Mouse (Mus musculus): ENCODE data around the gene Ip6k2.

The Ip6k2 gene

DNA sequence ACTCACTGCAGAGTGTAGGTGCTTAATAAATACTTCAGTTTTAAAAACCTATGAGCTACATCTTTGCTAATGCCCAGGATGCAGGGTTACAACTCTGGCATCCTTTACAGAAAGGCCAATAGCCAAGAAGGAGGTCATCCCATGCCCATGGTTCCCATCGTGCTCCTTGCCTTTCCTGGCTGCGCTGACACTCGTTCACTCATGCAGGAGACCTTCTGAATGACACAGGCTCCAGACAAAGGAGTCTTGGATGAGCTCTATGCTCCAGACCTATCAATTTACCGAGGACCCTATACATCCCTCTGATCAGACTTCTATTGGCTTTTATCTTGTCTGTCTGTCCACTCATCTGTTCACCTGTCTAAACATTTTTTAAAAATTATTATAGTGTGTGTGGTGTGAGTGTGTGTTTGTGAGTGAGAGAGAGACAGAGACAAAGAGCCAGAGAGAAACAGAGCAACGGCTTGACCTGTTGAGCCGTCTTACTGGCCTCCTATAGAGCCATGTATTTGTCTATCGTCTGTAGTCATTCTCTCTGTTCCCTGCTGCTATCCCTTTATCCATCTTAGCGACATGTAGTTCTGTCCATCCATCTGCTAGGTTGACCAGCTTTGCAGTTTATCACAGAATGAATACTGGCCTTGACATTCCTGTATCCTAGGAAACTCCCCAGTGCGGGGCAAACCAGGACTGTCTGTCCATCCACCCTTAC lies 604 bp upstream of the Ip6k2 start:
- no peak for DNase-seq (ENCODE audit: low spot score in 2 of 2)

DNA sequence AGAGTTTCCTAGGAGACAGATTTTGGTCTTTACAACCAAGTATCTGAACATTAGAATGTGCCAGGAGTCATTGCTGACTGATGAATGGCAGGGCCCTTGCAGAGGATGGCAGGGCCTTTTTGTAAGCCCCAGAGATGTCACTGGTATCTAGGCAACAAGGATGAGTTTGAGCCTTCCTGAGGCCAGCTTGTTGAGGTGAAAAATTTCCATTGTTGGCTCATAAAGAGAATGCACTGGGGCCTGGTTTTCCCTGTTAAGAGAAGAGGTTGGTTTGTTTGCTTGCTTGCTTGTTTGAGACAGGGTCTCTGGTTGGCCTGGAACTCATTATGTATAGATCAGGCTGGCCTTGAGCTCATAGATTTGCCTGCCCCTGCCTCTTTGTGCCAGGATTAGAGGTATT lies 1.8 kb downstream of the Ip6k2 start:
- DNase-seq (ENCODE audit: low spot score in 2 of 2) = no peak

DNA sequence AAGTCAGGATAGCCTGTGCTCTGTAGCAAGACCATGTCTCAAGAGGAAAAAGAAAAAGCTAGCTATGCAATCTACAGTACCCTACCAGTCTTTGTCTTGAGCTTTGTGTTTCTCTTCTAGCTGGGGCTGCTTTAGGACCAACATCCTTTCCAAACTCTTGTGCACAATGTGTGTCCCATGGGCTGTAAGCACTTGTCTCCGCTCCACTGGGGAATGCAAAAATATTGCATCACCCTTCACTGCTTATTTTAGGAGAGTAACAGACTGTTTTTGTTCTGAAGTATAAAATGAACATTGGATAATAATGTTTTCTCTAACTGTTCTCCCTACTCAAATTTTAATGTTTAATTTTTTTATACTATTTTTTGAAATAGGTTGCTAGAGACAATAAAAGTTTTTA lies 2.9 kb downstream of the Ip6k2 start:
- no peak for DNase-seq (ENCODE audit: low spot score in 2 of 2)

DNA sequence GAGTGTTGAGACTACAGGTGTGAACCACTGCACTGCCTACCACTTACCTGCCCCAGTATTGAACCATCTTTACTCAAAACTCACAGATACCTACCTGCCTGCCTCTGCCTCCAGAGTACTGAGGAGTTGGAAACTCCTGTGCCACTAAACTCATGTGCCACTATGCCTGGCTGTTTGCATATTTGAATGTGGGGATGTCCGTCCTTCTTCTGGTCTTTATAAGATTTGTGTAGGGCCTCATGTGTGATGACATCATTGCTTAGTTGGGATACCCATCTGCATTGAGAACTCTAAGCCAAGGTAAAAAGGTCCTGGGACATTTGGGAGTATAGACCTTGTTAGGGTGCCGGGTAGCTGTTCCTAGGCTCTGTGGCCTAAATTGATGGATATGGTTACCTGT lies 3.5 kb downstream of the Ip6k2 start:
- no peak for DNase-seq (ENCODE audit: low spot score in 2 of 2)

DNA sequence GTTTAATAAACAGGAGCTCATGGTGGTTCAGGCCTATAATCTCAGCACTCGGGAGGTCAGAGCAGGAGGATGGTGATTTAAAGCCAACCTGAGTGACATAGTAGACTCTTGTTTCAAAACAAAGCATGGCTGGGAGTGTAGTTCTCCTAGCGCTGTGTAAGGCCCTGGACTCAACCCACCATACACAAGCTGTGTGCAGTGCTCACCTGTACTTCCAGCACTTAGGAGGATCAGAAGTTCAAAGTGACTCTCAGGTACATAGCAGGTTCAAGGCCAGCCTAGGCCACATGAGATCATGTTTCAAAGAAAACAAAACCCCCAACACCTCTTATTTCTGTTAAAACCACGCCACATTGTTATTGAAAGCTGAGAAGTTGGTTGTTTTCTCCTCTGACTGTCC lies 5.1 kb downstream of the Ip6k2 start:
- no peak for DNase-seq (ENCODE audit: low spot score in 2 of 2)

DNA sequence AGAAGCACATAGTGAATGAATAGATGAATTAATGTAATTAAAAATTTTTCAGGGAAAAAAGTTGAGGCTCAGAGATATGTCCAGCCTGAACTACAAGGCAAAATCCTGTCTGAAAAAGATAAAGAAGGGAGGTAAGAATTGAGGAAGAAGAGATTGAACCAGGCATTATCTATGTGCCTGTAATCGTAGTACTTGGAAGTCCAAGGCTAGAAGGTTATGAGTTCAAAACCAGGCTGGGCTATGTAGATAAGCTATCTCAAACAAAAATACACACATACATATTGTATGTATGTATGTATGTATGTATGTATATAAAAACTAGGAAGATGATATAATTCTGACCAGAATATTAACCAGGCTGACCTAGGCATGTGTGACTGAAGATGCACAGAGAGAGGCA lies 8.7 kb downstream of the Ip6k2 start:
- no peak for DNase-seq (ENCODE audit: low spot score in 2 of 2)

DNA sequence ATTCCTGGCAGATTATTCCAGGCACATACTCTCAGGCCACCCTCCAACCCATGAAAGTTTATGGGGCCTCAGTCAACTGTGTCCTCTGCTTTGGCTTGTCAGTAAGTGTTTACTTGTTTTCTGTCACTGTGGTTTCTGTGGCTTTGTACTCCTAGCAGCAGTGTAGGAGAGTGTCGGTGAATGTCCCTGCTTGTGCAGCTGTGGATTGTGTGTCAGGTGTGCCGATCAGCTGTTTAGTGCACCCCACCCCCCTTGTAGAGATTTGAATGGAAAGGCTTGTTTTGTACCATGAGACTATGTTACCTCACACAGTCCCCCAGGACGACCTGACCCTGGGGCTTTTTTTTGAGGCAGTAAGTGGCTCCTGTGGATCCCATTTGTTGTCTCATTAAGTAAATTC lies 9.1 kb downstream of the Ip6k2 start:
- DNase-seq (ENCODE audit: low spot score in 2 of 2) = no peak

DNA sequence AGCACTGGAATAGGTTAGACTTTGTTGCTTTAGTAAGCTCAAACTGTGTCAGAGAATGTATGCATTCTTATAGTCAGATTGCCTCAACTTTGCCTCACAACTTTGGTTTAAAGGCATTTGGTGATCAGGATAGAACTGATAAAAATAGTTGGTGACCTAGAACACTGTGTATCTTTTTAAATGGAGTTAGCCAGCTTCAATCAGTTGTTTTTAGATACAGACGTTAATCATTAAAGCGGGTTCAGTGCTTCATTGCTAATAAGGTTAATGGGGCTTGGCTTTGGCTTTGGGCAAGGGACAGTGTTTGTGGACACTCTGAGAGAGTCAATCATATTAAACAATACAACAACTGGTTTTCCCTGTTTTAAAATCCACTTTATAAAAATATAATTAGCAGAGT lies 11.7 kb downstream of the Ip6k2 start:
- DNase-seq (ENCODE audit: low spot score in 2 of 2) = no peak

DNA sequence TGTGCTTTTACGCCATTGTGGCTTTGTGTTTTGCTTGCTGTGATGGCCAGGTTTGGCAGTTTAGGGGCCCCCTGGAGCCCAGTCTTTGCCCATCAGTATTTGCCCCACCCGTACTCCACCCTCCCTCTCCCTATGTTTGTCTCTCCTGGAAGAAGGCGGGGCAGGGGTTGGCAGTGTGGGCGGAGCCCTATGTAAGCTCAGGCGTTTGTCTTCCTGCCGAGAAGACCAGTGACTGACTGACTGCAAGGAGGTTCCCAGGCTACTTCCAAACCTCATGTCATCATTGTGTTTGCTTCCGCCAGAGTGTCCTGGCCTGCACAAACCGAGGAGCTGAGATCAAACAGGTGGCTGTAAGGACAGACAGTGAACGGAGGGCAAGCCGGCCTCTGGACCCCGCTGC lies 12.2 kb downstream of the Ip6k2 start:
- no peak for DNase-seq (ENCODE audit: low spot score in 2 of 2)

DNA sequence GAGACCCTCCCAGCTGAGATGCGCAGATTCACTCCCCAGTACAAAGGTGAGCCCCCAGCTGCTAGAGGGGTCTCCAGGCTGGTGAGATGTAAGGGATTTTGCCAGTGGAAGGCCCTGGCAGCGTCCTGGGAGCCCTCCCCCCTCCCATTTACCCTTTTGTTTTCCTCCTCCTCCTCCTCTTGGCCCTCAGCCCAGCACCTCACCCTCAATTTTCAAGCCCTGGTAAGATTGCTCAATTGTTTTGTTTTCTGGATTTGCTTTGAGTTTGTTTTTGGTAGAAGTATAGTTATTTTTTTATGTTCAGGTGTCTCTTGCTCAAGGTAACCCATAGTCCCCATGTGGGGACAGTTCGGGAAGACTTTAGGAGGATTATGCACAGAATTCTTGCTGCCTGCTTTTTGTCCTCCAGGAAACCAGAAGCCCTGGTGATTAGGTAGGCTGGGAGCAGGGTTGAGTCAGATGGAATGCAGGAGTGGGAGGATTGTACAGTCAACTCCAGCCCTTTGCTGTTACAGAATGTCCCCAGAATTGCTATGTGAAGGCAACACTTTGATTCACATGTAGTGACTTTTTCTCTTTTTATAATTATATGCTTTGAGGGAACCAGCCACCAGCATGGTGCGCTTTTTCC lies 12.9 kb downstream of the Ip6k2 start:
- DNase-seq (ENCODE audit: low spot score in 2 of 2) = peak in 1 of 2 experiments; percentile 49

DNA sequence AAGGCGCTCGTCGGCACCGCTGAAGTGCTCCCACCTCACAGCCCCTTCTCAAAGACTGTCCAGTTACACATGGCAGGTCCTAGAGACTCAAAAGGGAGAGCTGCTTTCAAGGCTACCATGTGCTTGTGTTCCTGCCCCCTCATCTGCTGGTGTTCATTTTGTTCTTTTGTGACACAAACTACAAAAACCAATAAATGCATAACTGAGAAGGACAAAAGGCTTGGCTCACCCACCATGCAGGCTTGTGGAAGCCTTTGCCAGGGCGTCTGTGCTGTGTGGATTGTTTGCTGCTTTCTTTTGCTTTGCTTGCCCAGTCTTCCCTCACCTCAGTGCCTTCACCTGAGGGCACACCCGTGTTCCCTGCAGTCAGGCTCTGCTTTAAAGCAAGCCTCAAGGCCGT lies 13.9 kb downstream of the Ip6k2 start:
- DNase-seq (ENCODE audit: low spot score in 2 of 2) = no peak

DNA sequence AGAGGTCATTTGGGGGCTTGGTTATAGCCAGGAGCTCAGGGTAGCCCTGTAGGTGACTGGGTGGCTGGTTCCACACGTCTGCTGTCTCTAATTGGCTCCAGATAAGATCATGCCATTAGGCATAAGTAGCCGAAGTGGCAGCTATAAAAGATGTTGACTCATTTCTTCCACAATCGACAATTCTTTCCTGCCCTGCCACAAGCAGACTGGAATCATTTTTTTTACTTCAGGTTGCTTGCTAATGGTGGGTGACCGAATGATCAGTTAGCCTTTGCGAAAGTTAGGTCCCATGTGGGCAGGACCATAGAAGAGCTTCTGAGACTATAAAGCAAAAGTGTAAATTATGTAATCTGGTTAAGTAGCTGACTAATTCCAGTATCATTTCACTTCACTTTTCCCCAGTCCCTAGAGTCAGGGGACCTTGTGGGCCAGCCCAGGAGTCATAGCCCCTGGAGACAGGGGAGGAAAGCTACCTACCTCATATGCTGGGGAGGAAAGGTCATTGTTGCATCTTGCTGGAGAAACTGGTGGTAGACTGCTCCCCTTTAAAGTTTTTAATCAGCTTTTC lies 15.0 kb downstream of the Ip6k2 start:
- DNase-seq (ENCODE audit: low spot score in 2 of 2) = no peak

DNA sequence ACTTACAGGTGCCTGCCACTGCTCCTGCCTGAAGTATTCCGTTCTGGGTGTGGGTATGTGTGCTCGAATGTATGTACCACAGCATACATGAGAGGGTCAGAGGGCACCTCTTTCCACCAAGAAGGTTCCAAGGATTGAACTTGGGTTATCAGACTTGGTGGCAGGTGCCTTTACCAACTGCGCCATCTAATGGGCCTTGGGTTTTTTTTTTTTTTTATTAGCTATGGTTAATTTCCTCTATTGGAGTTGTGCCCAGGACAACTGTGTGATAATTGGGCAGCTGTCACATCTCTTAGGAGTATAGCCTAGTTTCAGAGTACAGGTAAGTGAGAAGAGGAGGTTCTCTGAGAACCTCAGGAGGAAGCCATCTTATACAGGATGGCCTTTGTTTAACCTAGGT lies 16.0 kb downstream of the Ip6k2 start:
- no peak for DNase-seq (ENCODE audit: low spot score in 2 of 2)

DNA sequence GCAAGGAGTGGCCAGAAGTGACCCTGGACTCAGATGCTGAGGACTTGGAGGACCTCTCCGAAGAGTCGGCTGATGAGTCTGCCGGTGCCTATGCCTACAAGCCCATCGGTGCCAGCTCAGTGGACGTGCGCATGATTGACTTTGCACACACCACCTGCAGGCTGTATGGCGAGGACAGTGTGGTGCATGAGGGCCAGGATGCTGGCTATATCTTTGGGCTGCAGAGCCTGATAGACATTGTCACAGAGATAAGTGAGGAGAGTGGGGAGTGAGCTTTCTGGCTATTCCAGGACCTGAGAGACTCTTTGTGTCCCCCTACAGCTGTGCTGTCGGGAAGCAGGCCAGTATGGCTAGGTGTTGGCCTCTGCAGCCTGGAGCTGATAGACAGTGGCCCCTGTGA lies 22.2 kb downstream of the Ip6k2 start:
- no peak for DNase-seq (ENCODE audit: low spot score in 2 of 2)

DNA sequence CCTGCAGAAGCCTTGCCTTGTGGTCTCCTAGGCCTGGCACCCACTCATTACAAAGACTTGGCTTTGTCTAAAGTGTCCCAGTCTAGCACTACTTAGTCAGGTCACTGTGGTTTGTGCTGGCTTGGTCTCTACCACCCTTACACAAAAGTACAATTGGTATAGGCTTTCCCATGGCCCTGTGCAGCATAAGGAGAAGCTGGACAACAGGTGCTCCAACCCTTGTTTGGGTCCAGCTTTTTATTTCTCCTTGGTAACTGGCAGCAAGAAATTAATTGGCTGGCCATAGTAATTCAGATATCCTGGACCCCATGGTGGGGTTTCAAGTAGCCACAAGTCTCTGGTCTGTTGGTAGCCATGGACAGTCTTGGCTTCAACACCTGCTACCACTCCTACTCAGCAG lies 22.8 kb downstream of the Ip6k2 start:
- no peak for DNase-seq (ENCODE audit: low spot score in 2 of 2)

DNA sequence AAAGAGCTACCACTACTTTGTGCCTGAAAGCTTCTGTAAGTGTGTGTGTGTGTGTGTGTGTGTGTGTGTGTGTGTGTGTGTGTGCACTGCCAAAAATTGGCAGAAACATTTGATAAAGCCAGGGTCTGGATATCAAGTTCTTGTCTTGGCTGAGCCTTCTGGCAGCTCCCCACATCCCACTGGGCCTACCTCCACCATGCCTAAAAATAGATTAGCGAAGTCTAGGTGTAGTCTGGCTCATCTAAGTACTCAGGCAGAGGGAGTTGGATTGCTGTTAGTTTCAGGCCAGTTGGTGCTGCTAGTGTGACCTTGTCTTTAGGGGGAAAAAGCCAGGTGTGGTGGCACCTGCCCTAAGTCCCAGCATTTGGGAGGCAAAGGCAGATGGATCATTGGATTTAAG lies 23.2 kb downstream of the Ip6k2 start:
- DNase-seq (ENCODE audit: low spot score in 2 of 2) = no peak

DNA sequence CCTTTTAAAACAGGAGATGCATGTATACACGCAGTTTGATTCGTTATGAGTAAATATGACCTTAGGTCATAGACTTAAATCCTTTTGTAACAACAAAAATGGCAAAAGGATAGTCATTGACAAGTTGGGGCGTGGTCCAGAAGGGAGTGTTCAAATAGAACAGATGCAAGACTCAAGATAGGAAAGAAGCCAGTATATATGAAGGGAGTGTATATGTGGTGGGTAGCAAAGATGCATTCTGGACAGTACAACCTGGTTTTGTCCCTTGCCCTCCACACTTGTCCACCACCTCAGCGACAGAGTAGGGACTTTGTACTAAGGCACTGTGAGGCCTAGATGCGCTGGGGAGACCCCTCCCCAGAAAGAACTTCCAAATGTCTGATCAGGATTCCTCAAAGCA lies 24.1 kb downstream of the Ip6k2 start:
- no peak for DNase-seq (ENCODE audit: low spot score in 2 of 2)

DNA sequence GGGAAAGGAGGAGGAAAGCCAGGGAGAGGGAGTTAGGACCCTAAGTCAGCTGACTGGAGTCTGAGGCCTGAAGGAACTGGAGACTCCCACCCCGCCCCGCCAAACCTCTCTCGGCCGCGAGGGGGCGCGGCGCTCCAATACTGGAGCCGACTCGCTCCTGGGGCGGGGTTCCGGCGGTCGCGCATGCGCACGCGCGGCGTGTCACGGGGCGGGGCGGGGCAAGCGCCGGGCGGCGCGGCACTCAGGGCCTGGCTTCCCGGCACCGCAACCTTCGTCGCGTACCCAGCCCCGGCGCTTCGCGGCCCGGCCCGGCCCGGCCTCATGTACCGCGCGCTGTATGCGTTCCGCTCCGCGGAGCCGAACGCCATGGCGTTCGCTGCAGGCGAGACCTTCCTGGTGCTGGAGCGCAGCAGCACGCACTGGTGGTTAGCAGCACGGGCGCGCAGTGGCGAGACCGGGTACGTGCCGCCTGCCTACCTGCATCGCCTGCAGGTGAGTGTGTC lies 24.6 kb downstream of the Ip6k2 start, which contains the start of gene Nckipsd:
Gene Nckipsd (plus strand): TSS at position 206 of the 503 bp plus-strand sequence.
- peak; percentile 80 to 91 for DNase-seq (ENCODE audit: low spot score in 2 of 2)

DNA sequence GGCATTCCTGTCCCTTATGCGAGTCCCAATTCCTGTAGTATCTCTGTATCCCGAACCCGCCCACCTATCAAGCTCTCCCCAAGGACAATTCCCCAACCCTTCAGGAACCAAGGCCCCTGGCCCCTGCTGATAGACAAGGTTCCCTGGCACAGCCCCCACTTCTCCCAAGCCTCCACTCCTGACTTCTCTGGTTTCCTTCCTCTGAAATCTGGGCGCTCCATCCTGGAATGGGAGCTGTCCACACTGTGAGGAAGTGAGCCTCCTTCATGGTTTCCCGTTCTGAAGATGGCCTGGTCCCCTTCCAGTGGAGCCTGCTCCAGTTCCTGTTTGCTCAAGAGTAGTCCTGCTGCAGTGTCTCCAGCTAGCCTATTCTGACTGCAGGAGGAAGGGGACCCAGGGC lies 25.6 kb downstream of the Ip6k2 start:
- no peak for DNase-seq (ENCODE audit: low spot score in 2 of 2)

DNA sequence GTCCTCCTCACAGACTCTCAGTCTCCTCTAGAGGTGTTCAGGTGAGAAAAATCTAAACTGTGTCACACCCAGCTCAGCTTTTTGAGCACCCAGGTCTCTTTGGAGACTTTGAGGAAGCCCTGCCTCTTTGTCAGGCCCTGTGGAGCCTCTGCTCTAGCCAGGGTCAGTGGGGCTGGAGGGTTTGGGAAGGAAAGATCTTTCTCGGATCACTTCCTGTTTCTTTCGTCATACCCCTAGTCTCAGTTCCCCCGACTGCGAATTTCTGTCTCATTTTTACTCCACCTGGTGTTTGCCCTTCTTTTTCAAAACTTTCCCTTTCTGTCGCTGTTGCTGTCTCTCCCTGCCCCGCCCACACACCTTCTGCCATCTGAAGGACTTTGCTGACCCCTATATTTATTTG lies 26.1 kb downstream of the Ip6k2 start:
- DNase-seq (ENCODE audit: low spot score in 2 of 2) = no peak

DNA sequence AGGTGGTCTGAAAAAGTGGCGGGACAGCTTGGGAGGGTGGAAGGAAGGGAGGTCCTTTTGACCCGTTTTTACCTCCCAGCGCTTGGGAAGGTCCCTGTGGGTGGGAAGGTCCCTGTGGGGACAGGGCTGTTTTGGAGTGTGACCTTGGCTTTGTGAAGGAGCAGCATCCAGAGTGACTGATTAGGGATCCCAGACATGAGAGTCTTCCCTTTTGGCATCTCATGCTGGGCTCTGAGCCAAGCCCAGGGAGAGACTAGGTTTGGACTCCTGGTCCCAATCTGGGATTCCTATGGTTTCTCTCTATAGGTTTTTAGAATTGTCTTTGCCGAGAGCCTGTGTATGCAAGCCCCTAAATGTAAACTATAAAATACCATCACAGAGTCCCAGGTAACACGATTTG lies 26.9 kb downstream of the Ip6k2 start:
- DNase-seq (ENCODE audit: low spot score in 2 of 2) = no peak

DNA sequence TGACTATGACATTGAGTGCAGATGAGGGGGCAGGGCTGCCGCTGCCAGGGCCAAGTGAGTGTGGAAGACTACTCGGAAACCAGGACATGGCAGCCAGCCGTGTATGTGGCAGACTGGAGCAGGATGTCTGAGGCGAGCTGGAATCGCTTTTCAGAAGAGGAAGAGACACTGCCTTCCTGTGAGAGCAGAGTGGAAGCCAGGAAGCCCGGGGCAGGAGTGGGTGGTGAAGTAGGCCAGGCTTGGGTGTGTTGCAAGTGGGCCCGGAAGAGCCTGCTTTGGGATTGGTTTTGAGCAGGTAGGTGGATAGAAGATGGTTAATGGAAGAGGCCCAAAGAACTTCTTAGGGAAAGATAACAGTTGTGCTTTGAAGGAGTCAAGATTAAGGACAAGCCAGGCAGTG lies 32.0 kb downstream of the Ip6k2 start:
- no peak for DNase-seq (ENCODE audit: low spot score in 2 of 2)

DNA sequence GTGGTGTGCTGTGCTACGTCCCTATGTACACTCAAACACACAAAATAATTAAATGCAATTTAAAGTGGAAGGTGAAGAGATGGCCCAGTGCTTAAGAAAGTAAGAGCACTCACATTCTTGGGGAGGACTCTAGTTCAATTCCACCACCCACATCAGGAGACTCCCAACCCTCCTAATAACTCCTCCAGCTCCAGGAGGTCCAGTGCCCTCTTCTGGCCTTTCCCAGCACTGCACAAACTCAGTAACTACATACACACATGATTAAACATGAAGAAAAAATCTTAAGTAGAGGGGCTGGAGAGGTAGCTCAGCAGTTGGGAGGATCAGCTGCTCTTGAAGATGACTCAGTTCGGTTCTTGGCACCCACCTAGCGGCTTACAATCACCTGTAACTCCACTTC lies 35.9 kb downstream of the Ip6k2 start:
- DNase-seq (ENCODE audit: low spot score in 2 of 2) = peak in 1 of 2 experiments; percentile 68

Measured in left cerebral cortex, adult 9 months (tissue).